Mouse (Mus musculus): ENCODE measurements around the gene Sept9.

Sept9 gene

DNA sequence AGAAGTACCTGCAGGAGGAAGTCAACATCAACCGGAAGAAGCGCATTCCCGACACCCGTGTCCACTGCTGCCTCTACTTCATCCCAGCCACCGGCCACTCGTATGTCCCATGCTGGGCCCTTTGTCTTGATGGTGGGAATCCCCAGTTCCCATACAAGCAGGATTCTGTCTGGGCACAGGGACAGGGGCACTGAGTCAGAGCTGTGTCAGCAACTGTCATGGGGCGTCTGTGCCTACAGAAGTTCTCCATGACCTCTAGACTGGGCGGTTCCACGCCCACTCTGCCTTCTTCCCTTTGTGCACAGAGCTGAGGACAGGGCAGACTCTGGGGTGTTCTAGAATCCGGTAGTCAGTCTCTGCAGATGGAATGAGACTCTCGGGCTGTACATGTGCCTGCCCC is 153.7 kb downstream of the Sept9 start:
- no peak for DNase-seq

DNA sequence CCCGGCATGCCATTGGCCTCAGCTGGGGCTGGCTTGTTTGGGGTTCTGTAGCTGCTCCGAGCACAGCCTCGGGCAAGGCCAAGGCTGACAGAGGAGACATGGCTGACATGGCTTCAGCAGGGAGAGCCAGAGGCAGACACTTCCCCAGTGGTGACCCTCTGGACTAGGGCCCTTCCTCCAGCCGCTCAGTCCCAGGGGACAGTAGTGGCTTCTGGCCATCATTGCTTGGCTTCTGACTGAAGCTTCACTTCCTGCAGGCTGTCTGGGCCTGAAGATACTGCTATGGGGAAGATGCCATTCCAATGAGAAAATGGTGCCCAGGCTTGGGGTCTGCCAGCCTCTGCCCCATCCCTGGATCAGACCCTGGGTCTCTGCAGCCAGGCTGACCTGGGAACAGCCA is 154.6 kb downstream of the Sept9 start:
- peak; percentile 66 for DNase-seq

DNA sequence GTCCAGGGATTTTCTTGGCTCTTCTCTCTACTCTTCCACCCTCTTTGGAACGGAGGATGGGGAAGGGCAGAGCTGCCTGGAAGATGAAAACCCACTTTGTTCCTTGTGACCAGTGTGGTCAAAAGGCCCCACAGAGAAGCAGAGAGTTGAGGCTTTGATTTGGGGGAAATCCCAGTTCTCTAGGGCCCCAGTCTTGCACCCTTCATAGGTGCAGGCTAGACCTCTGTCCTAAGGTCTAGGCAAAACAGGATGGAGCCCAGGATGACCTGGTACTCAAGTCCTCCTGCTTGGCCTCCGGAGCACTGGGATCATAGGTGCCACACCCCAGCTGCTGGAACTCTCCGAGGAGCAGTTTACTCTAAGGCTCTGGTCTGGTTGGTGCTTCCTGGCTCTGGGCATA is 157.5 kb downstream of the Sept9 start:
- DNase-seq, result no peak

GRCm38 (mm10) chr11:117357916-117358639 is 158.6 kb downstream of the Sept9 start:
- DNase-seq, result peak; percentile 89

DNA sequence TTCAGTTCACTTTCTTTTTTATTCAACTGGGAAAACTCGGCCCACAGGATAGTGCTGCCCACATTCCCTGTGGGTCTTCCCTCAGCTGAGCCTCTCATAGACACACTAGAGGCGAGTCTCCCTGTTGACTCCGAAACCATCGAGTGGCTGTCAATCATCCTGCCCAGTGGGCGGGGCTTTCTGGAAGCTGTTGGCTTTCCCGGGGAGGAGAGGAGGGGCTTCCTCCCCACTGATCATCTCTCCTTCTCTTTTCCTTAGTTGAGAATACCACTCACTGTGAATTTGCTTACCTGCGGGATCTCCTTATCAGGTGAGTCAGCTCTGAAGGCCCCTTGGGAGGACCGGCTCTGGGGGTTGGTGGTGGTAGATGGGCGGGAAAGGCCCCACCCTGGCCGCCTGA is 159.7 kb downstream of the Sept9 start:
- DNase-seq, result no peak

DNA sequence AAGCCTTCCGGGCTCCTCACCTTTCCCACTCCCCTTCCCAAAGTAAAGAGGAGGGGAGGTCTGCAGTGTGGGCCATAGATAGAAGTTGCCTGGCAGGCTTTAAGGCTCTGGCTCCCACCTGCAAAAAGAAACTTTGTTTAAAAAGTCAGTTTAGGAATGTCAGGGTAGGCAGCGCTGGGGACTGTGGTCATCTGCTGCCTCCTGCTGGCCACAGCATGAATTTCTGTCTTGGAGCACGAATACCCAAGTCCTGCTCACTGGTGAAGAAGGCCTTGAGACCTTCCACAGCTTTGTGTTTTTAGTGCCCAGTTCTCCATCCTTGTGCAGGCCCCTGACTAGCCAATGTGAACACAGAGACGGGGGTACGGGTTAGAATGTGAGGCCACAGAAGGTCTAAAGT is 160.4 kb downstream of the Sept9 start:
- peak; percentile 41 for DNase-seq

- DNase-seq, result no peak
These were observed 161.1 kb downstream of the Sept9 start for GRCm38 (mm10) chr11:117360561-117360960.

- no peak for DNase-seq
These were observed 162.8 kb downstream of the Sept9 start for GRCm38 (mm10) chr11:117362307-117362706.

- DNase-seq, result no peak
These were observed 164.5 kb downstream of the Sept9 start for GRCm38 (mm10) chr11:117363918-117364317.

- no peak for DNase-seq
These were observed 167.0 kb downstream of the Sept9 start for GRCm38 (mm10) chr11:117366426-117366825.

GRCm38 (mm10) chr11:117366861-117367357 is 167.4 kb downstream of the Sept9 start:
- no peak for DNase-seq

- no peak for DNase-seq
These were observed 168.5 kb downstream of the Sept9 start for GRCm38 (mm10) chr11:117367937-117368336.

- no peak for DNase-seq
These were observed 169.9 kb downstream of the Sept9 start for GRCm38 (mm10) chr11:117369347-117369746.

DNA sequence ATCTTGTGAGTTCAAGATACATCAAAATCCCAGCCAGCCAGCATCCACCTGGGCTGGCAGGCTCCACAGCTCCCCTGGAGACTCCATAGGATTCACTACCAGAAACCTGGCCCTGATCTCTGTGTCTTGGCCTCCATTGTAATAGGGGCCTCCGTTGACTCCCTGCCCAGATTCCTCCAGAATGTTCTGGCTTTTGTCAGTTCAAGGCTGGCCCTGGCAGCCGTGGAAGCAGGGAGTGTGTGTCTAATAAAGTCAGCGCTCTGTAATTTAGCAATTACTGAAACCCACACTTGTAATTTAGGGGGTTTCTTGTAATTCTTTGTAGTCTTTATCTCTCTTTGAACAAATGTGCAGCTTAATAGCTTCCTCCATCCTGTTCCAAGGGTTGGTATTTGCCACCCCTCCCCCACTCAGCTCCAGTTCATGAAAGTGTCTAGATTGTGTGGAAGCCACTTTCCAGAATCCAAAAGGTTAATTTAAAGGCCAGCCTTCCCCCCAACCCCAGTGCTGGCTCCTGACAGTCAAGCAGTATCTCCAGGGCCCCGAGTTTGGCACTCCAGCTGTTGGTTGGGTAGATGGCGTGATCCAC is 170.9 kb downstream of the Sept9 start:
- no peak for DNase-seq

DNA sequence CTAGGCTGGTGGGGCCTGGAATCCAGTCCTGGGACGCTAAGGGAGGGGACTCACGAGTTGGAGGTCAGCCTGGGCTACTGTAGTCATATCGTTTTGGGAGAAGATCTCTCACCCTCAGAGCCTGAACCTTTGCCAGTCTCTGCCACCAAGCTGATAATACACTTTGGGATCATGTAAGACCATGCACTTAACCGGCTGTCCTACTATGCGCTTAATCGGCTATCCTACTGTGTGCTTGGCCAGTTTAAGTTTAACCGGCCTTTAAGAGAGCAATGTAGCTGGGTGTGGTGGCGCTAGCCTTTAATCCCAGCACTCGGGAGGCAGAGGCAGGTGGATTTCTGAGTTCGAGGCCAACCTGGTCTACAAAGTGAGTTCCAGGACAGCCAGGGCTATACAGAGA is 173.1 kb downstream of the Sept9 start:
- DNase-seq, result no peak

DNA sequence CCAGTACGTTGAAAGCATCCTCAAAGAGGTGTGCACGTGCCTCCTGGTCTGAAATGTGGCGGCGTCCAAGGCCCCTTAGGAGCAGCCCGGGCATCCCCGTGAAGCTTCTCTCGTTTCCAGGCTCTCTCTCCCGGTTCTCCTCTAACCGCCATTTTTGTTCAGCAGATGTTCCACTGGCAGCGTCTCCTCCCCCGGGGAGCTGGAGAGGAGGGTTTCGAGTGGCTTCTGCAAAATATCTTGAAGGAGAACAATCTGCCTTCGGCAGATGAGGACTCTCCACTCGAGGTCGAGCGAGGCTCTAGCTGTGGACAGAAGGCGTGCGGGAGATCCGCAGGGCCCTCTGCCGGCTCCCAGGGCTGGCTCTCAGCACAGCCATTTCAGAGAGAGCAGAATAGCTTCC is 173.7 kb downstream of the Sept9 start:
- no peak for DNase-seq

- no peak for DNase-seq
These were observed 174.4 kb downstream of the Sept9 start for GRCm38 (mm10) chr11:117373870-117374269.

DNA sequence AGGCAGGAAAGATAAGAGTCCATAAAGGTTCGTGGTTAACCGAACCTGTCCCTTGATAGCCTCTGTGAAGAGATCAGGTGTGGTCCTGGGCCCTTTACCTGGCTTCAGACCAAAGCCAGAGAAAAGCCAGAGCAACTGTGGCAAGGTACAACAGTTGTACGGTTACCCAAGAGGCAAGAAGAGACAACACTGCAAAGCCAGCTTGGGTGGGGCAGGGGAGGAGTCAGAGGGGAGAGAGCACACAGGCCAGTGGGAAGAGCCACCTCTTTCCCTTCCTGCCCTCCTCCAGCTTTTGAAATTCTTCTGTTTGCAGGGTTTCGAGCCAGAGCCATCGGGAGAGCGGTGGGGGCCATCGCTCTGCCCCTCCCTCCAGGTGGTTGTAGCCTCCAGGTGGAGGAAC is 174.8 kb downstream of the Sept9 start:
- no peak for DNase-seq

GRCm38 (mm10) chr11:117379774-117380173 is 180.3 kb downstream of the Sept9 start:
- DNase-seq, result no peak

- no peak for DNase-seq
These were observed 184.8 kb downstream of the Sept9 start for GRCm38 (mm10) chr11:117384235-117384634.

DNA sequence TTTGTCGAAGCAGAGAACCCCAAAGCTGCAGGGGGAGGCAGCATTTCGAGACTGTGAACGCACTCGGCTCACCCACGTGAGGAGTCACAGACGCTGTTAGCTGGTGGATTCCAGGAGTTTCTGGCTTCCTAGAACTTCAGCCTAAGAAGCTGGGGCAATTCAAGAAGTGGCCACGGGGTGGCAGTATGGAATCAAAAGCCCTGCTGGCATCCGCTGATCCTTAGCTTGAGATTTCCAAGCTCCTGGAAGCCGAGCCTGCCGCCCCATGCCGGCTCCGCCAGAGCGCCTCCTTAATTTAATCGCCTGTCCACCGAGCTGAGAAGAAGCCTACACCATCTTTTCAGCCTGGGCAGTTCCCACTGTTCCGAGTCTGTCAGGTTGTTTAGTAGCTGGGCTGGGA is 185.4 kb downstream of the Sept9 start:
- peak; percentile 88 for DNase-seq

GRCm38 (mm10) chr11:117385331-117386103 is 186.1 kb downstream of the Sept9 start:
- DNase-seq, result no peak

DNA sequence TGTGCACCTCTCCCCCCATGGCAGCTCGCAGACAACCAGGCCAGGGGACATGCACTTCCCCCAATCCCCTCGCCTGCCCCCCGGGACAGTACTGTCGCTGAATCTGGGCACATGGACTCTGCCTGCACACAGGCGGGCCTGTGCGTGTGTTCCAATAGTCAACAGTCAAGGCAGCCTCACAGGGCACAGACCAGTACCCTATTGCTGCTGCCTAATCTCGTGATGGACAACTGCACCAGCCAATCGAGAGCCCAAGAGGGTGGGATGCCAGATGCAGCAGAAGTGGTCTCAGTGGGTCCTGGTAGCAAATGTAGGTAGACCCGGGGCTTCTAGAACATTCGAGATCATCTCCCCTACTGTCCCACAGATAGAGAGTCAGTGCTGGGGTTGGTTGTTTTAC is 187.8 kb downstream of the Sept9 start:
- no peak for DNase-seq

- DNase-seq, result peak; percentile 45
These were observed 190.5 kb downstream of the Sept9 start for GRCm38 (mm10) chr11:117390001-117390402.

All from kidney, adult 11 months (tissue).